Mouse (Mus musculus): ENCODE measurements around the gene Gm49393. TPM values are rescaled to one million over a fixed set of nuclear protein-coding genes. Genes with fewer than 3 reads are reported as not detected.
"Not testable (repeated sequence)": the region's sequence is repeated elsewhere in the genome, so short reads cannot be mapped to it uniquely, and the experiment has no call there.

The Gm49393 gene
- under 1 TPM in 1 of 4 experiments, not detected in 3; 0.61 TPM for total RNA-seq (2022)

- DNase-seq (ENCODE audit: low spot score in 2 of 2) = not testable (repeated sequence)
Measured at GRCm38 (mm10) chr13:60935490-60935889, at the start of gene Gm49393. Gene Gm49393 (minus strand): TSS chr13:60935590.

- not testable (repeated sequence) for DNase-seq (ENCODE audit: low spot score in 2 of 2)
Measured at GRCm38 (mm10) chr13:60972319-60972718, 36.9 kb upstream of the Gm49393 start.

- not testable (repeated sequence) for DNase-seq (ENCODE audit: low spot score in 2 of 2)
Measured at GRCm38 (mm10) chr13:60963985-60964384, 28.6 kb upstream of the Gm49393 start.

GRCm38 (mm10) chr13:60961706-60962105 is 26.3 kb upstream of the Gm49393 start:
- no peak for DNase-seq (ENCODE audit: low spot score in 2 of 2)

- not testable (repeated sequence) for DNase-seq (ENCODE audit: low spot score in 2 of 2)
Measured at GRCm38 (mm10) chr13:60941884-60942283, 6.5 kb upstream of the Gm49393 start, which contains the start of gene Tpbpa. Gene Tpbpa (minus strand): TSS chr13:60941984.

GRCm38 (mm10) chr13:60936500-60936901 is 1.1 kb upstream of the Gm49393 start, which contains the start of the genes Gm49391 and Ctla2a:
Gene Gm49391 (minus strand): TSS chr13:60936571.
Gene Ctla2a (minus strand): TSS chr13:60936625.
- peak in 1 of 2 experiments; percentile 3 for DNase-seq (ENCODE audit: low spot score in 2 of 2)

GRCm38 (mm10) chr13:60904780-60905179 is 30.6 kb downstream of the Gm49393 start, which contains the start of gene Tpbpb:
Gene Tpbpb (minus strand): TSS chr13:60904880.
- not testable (repeated sequence) for DNase-seq (ENCODE audit: low spot score in 2 of 2)

- DNase-seq (ENCODE audit: low spot score in 2 of 2) = peak; percentile 5 to 19
Measured at GRCm38 (mm10) chr13:60897328-60897727, 38.1 kb downstream of the Gm49393 start, which contains the start of gene Ctla2b. Gene Ctla2b (minus strand): TSS chr13:60897447.

GRCm38 (mm10) chr13:60896794-60897193 is 38.6 kb downstream of the Gm49393 start, which contains the start of gene Gm49392:
Gene Gm49392 (minus strand): TSS chr13:60896894.
- DNase-seq (ENCODE audit: low spot score in 2 of 2) = not testable (repeated sequence)

- no peak for DNase-seq (ENCODE audit: low spot score in 2 of 2)
Measured at GRCm38 (mm10) chr13:60895406-60896160, 39.8 kb downstream of the Gm49393 start.

- no peak for DNase-seq (ENCODE audit: low spot score in 2 of 2)
Measured at GRCm38 (mm10) chr13:60892301-60892700, 43.1 kb downstream of the Gm49393 start.

GRCm38 (mm10) chr13:60864281-60864680 is 71.1 kb downstream of the Gm49393 start, which contains the start of gene 4930486L24Rik:
Gene 4930486L24Rik (minus strand): TSS chr13:60864475.
- DNase-seq (ENCODE audit: low spot score in 2 of 2) = no peak

- no peak for DNase-seq (ENCODE audit: low spot score in 2 of 2)
Measured at GRCm38 (mm10) chr13:60848241-60849120, 86.9 kb downstream of the Gm49393 start.

- no peak for DNase-seq (ENCODE audit: low spot score in 2 of 2)
Measured at GRCm38 (mm10) chr13:60843153-60843552, 92.2 kb downstream of the Gm49393 start.

- no peak for DNase-seq (ENCODE audit: low spot score in 2 of 2)
Measured at GRCm38 (mm10) chr13:60842703-60843102, 92.7 kb downstream of the Gm49393 start.

- DNase-seq (ENCODE audit: low spot score in 2 of 2) = no peak
Measured at GRCm38 (mm10) chr13:60839353-60839902, 96.0 kb downstream of the Gm49393 start.

GRCm38 (mm10) chr13:60826052-60826451 is 109.3 kb downstream of the Gm49393 start:
- no peak for DNase-seq (ENCODE audit: low spot score in 2 of 2)

- DNase-seq (ENCODE audit: low spot score in 2 of 2) = no peak
Measured at GRCm38 (mm10) chr13:60820486-60821175, 114.8 kb downstream of the Gm49393 start.

GRCm38 (mm10) chr13:60819469-60819868 is 115.9 kb downstream of the Gm49393 start:
- no peak for DNase-seq (ENCODE audit: low spot score in 2 of 2)

GRCm38 (mm10) chr13:60813722-60814121 is 121.7 kb downstream of the Gm49393 start:
- DNase-seq (ENCODE audit: low spot score in 2 of 2) = no peak

GRCm38 (mm10) chr13:60812768-60813167 is 122.6 kb downstream of the Gm49393 start:
- DNase-seq (ENCODE audit: low spot score in 2 of 2) = no peak
